Mouse (Mus musculus): ENCODE results near the gene Inmt. TPM values are rescaled to one million over a fixed set of nuclear protein-coding genes. Genes with fewer than 3 reads are reported as not detected.

The Inmt gene
- not detected in 2 replicates for polyA plus RNA-seq (2016; fragmentation: Nextera tagmentation; extraction: Ambion mirVana)

DNA sequence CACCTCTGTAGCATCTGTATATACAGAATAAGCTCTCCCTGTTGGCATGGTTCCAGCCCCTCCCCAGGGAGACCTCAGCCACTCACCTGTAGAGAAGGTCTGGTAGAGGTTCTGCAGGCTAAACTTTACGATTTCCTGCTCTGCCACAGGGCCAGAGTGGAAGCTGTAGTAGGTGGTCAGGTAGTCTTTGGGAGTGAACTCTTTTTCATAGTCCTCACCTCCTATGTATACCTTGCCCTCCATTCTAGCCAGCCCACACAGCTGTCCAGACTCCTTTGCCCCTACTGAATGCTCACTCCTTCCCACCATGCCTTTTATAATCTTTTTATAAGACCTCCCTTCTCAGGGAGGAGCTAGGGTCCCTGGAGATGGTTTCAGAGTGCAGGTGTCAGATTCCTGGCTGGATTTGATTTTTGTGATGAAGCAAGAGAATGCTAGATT is at the start of gene Inmt:
TSS of gene Inmt (minus strand) at position 303 of the 441 bp plus-strand sequence.
- Histone ChIP-seq H3K4me2 (replicated peaks) (no peak within 1 kb of the TSS), H3K4me3 (no peak within 1 kb of the TSS), H3K27me3 (peaks cover 32% of the 10 kb centered on the region), H3K27ac (replicated peaks) (no peak within 1 kb of the TSS), H3K36me3 (no peaks in the 10 kb centered on the region), H3K9ac (replicated peaks) (no peak within 1 kb of the TSS), H3K4me1 (peaks cover 4% of the 10 kb centered on the region), H3K9me3 (no peaks in the 10 kb centered on the region)
- WGBS, result 90% methylated on average over 1 of the region's 1 CpGs
- no peak for ATAC-seq (ENCODE audit: low FRiP score, low read depth)

DNA sequence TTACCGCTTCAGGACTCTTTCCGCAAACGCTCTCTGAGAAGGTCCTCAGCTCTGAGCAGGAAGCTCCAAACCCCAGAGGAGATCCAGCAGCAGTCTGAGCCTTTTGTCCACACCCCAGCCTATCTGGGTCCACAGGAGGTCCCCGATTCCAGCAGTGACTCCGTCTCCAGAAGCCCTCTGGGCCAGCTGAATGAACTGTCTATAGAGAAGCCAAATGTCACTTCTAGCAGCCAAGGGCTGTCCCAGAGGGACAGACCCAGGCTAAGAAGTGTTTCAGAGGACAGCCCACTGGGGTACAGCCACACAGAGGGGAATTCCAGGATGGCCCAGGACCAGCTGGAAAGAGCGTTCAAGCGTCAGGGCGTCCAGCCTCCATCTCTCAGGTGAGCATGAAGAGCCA is 49.1 kb upstream of the Inmt start:
- H3K9ac ChIP-seq (replicated peaks), result no peak overlapping the region
- 92% methylated on average over 8 of the region's 8 CpGs for WGBS
- H3K27me3 ChIP-seq, result no peaks in the 10 kb centered on the region
- no peak overlapping the region for H3K27ac ChIP-seq (replicated peaks)
- H3K4me3 ChIP-seq, result no peak overlapping the region
- no peaks in the 10 kb centered on the region for H3K4me1 ChIP-seq
- no peak overlapping the region for H3K4me2 ChIP-seq (replicated peaks)
- ATAC-seq (ENCODE audit: low FRiP score, low read depth), result no peak
- H3K9me3 ChIP-seq, result no peaks in the 10 kb centered on the region
- H3K36me3 ChIP-seq, result peaks cover 27% of the 10 kb centered on the region

GRCm38 (mm10) chr6:55218232-55218631 is 43.4 kb upstream of the Inmt start:
- no peak overlapping the region for H3K9ac ChIP-seq (replicated peaks)
- H3K36me3 ChIP-seq, result peaks cover 44% of the 10 kb centered on the region
- no peaks in the 10 kb centered on the region for H3K27me3 ChIP-seq
- H3K27ac ChIP-seq (replicated peaks), result no peak overlapping the region
- 94% methylated on average over 9 of the region's 9 CpGs for WGBS
- no peak overlapping the region for H3K4me3 ChIP-seq
- no peaks in the 10 kb centered on the region for H3K4me1 ChIP-seq
- ATAC-seq (ENCODE audit: low FRiP score, low read depth), result no peak
- no peak overlapping the region for H3K4me2 ChIP-seq (replicated peaks)
- H3K9me3 ChIP-seq, result no peaks in the 10 kb centered on the region

DNA sequence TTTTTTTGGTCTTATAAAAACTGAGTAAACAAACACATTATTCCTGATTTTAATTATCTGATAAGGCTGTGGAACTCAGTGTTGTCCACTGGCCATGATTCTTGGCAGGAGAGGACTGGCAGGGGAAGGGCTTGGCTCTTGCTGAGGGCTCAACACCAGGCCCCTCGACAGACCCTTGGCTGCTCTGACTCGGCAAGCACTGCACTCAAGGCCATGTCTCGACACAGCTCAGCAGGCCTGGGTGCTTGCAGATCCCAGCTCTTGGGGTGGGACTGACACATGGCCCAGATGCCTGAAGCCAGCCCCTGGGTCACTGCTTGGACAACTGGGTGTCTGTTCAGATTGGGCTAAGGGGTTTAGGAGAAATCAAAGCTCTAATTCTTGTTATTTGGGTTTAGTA is 39.7 kb upstream of the Inmt start:
- 75% methylated on average over 3 of the region's 3 CpGs for WGBS
- ATAC-seq (ENCODE audit: low FRiP score, low read depth), result no peak
- Histone ChIP-seq H3K27me3 (no peaks in the 10 kb centered on the region), H3K27ac (replicated peaks) (no peak overlapping the region), H3K4me1 (no peaks in the 10 kb centered on the region), H3K4me2 (replicated peaks) (no peak overlapping the region), H3K9ac (replicated peaks) (no peak overlapping the region), H3K9me3 (no peaks in the 10 kb centered on the region), H3K36me3 (peaks cover 44% of the 10 kb centered on the region), H3K4me3 (no peak overlapping the region)

DNA sequence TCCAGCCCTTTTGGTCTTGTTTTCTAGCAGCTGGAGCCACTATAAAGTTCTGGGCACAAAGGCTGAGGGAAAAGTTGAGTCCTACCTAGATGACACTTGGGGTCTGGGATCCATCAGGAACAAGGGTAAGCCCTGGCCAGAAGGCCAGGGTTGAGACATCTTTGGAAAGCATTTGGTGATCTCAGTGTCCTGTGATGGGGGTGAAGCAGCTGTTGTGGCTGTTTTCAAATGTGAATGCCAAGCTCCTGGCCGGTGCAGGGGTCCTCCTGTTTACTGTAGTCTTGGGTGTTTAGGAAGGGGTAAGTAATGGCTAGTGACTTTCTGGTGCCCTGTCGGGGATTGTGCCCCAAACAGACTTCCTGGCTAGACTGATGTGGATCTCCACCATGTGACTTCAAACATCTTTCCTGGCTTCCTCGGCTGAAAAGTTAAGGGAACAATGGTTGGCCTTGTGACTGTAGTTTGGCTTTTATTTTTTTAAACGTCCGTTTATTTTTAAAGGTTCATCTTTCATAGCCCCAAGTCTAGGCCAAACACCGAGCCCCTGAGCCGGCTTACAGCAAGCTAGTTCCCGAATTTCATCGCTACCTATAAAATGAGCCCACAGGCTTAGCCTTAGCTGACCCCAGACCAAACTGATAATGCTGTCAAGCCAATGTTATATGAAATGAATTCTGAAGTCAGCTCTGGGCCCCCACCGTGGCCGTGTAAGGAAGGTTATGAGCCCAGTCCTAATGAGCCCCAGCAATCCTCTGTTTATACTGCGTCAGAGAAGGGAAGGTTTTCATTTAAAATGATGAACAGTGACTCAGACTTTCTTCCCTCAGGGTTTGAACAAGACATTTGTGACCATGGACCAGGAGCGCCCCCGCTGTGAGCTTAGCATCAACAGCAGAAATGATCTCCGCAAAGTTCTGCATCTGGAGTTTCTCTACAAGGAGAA is 35.9 kb upstream of the Inmt start:
- Histone ChIP-seq H3K4me1 (0 out of 2 replicates have a peak, but pooled peaks cover 2% of the 10 kb centered on the region), H3K9me3 (no peaks in the 10 kb centered on the region), H3K9ac (replicated peaks) (no peak overlapping the region), H3K27ac (replicated peaks) (no peak overlapping the region), H3K4me3 (no peak overlapping the region), H3K4me2 (replicated peaks) (no peak overlapping the region), H3K36me3 (peaks cover 11% of the 10 kb centered on the region), H3K27me3 (no peaks in the 10 kb centered on the region)
- 85% methylated on average over 15 of the region's 15 CpGs for WGBS
- ATAC-seq (ENCODE audit: low FRiP score, low read depth), result no peak

DNA sequence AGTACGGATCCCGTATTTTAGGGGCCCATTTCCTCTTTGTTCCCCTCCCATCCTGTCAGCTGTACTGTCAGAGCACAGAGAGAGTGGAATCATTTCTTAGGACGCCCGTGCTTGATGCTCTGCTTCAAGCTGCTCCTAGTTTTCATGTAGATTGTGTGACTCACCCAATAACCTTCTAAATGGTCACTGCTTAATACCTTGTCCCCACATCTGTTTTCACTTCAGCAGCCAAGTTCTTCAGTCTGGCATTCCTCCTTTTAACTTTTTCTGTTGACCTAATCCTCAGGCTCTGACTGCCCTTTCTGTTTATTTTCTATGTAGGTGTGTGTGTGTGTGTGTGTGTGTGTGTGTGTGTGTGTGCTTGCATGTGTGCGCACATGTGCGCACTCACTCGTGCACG is 32.9 kb upstream of the Inmt start:
- no peak overlapping the region for H3K4me2 ChIP-seq (replicated peaks)
- no peak for ATAC-seq (ENCODE audit: low FRiP score, low read depth)
- H3K36me3 ChIP-seq, result peaks cover 10% of the 10 kb centered on the region
- no peak overlapping the region for H3K27ac ChIP-seq (replicated peaks)
- 76% methylated on average over 8 of the region's 8 CpGs for WGBS
- H3K9ac ChIP-seq (replicated peaks), result no peak overlapping the region
- no peak overlapping the region for H3K4me3 ChIP-seq
- no peaks in the 10 kb centered on the region for H3K27me3 ChIP-seq
- no peaks in the 10 kb centered on the region for H3K9me3 ChIP-seq
- H3K4me1 ChIP-seq, result peaks cover 20% of the 10 kb centered on the region

GRCm38 (mm10) chr6:55203931-55204330 is 29.1 kb upstream of the Inmt start:
- Histone ChIP-seq H3K4me3 (peak overlapping the region; percentile 37), H3K4me2 (replicated peaks) (peak overlapping the region; percentile 52), H3K36me3 (no peaks in the 10 kb centered on the region), H3K9me3 (no peaks in the 10 kb centered on the region), H3K27ac (replicated peaks) (peak overlapping the region; percentile 78), H3K4me1 (peaks cover 24% of the 10 kb centered on the region), H3K27me3 (no peaks in the 10 kb centered on the region), H3K9ac (replicated peaks) (peak overlapping the region; percentile 47)
- ATAC-seq (ENCODE audit: low FRiP score, low read depth), result peak; percentile 59
- 67% methylated on average over 3 of the region's 3 CpGs for whole genome bisulfite sequencing

GRCm38 (mm10) chr6:55202913-55203910 is 28.4 kb upstream of the Inmt start, which contains the start of gene Mindy4:
TSS of gene Mindy4 (plus strand) at chr6:55203383.
- peak within 1 kb of the TSS; percentile 47 for H3K9ac ChIP-seq (replicated peaks)
- peak; percentile 96 for ATAC-seq (ENCODE audit: low FRiP score, low read depth)
- peaks cover 24% of the 10 kb centered on the region for H3K4me1 ChIP-seq
- no peaks in the 10 kb centered on the region for H3K9me3 ChIP-seq
- no peaks in the 10 kb centered on the region for H3K27me3 ChIP-seq
- H3K4me3 ChIP-seq, result peak within 1 kb of the TSS; percentile 37
- H3K4me2 ChIP-seq (replicated peaks), result peak within 1 kb of the TSS; percentile 52
- no peaks in the 10 kb centered on the region for H3K36me3 ChIP-seq
- 4% methylated on average over 33 of the region's 33 CpGs for WGBS
- H3K27ac ChIP-seq (replicated peaks), result peak within 1 kb of the TSS; percentile 78

- WGBS, result 98% methylated on average over 3 of the region's 3 CpGs
- Histone ChIP-seq H3K9me3 (no peaks in the 10 kb centered on the region), H3K4me2 (replicated peaks) (no peak overlapping the region), H3K27me3 (no peaks in the 10 kb centered on the region), H3K4me3 (no peak overlapping the region), H3K9ac (replicated peaks) (no peak overlapping the region), H3K36me3 (no peaks in the 10 kb centered on the region), H3K4me1 (peaks cover 11% of the 10 kb centered on the region), H3K27ac (replicated peaks) (no peak overlapping the region)
- ATAC-seq (ENCODE audit: low FRiP score, low read depth), result no peak
These were observed 24.2 kb upstream of the Inmt start for GRCm38 (mm10) chr6:55199047-55199446.

GRCm38 (mm10) chr6:55193171-55193570 is 18.3 kb upstream of the Inmt start:
- Histone ChIP-seq H3K27ac (replicated peaks) (no peak overlapping the region), H3K9ac (replicated peaks) (no peak overlapping the region), H3K36me3 (no peaks in the 10 kb centered on the region), H3K4me3 (no peak overlapping the region), H3K9me3 (no peaks in the 10 kb centered on the region), H3K4me2 (replicated peaks) (no peak overlapping the region), H3K27me3 (no peaks in the 10 kb centered on the region), H3K4me1 (no peaks in the 10 kb centered on the region)
- 95% methylated on average over 3 of the region's 3 CpGs for WGBS
- no peak for ATAC-seq (ENCODE audit: low FRiP score, low read depth)

- Histone ChIP-seq H3K9me3 (no peaks in the 10 kb centered on the region), H3K27me3 (no peaks in the 10 kb centered on the region), H3K4me3 (no peak overlapping the region), H3K9ac (replicated peaks) (no peak overlapping the region), H3K36me3 (no peaks in the 10 kb centered on the region), H3K4me1 (no peaks in the 10 kb centered on the region), H3K27ac (replicated peaks) (no peak overlapping the region), H3K4me2 (replicated peaks) (no peak overlapping the region)
- 76% methylated on average over 4 of the region's 4 CpGs for WGBS
- ATAC-seq (ENCODE audit: low FRiP score, low read depth), result no peak
These were observed 16.7 kb upstream of the Inmt start for GRCm38 (mm10) chr6:55191537-55191936.

DNA sequence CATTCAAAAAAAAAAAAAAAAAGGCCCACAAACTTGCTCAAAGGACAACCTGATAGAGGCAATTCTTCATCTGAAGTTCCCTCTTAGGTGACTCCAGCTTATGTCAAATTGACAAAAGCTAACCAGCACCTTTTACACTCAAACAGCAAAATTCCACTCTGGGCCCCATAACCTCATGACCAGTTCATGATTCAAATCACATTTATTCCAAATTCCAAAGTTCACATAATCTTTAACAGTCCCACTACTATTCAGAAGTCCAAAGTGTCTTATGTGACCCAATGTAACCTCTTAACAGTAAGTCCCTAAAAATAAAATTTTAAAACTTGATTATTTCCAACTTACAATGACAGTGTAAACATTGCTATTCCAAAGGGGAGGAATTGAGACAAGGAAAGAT is 14.6 kb upstream of the Inmt start:
- no peaks in the 10 kb centered on the region for H3K4me1 ChIP-seq
- H3K4me3 ChIP-seq, result no peak overlapping the region
- no peaks in the 10 kb centered on the region for H3K27me3 ChIP-seq
- no peak overlapping the region for H3K27ac ChIP-seq (replicated peaks)
- no peak overlapping the region for H3K9ac ChIP-seq (replicated peaks)
- no peak for ATAC-seq (ENCODE audit: low FRiP score, low read depth)
- H3K9me3 ChIP-seq, result no peaks in the 10 kb centered on the region
- no peak overlapping the region for H3K4me2 ChIP-seq (replicated peaks)
- H3K36me3 ChIP-seq, result no peaks in the 10 kb centered on the region
